Mouse (Mus musculus): ENCODE measurements around the gene Hs6st2.

Hs6st2 gene

DNA sequence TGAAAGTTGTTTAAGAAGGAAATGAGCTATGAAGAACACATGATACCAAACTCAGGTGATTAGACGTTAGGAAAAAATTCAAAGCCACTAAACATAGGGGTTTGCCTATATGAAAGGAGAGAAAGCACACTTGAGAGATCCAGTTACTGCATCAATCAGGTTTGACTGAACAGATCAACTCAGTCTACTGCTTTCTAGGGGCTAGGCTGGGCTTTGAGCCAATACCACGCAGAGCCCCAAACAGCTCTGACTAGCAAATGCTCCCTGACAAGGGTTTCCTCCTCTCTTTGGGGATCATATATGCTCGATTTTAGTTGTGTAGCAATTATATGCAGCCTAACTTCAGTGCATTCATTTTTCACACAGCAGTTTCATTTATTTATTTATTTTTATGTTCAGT is 96.2 kb downstream of the Hs6st2 start:
- no peak for DNase-seq (ENCODE audit: low spot score in 2 of 2)

DNA sequence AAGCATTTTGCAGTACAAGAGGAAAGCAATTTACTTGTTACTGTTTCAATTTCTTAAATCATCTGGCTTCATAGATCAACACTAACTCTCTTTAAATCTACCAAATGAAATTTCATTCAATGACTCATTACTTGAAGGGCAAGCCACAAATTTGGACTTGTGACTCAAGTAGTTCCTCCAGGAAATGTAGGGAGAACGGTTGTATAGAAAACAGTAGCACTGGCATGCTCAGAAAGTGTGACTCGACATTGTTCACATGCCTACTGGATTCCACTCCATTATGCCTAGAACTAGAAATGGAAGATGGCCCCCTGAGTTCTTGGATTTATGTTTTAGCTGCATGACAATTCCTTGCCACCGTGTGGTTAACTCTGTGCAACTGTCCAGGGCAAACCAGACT is 100.0 kb downstream of the Hs6st2 start:
- DNase-seq (ENCODE audit: low spot score in 2 of 2), result no peak

DNA sequence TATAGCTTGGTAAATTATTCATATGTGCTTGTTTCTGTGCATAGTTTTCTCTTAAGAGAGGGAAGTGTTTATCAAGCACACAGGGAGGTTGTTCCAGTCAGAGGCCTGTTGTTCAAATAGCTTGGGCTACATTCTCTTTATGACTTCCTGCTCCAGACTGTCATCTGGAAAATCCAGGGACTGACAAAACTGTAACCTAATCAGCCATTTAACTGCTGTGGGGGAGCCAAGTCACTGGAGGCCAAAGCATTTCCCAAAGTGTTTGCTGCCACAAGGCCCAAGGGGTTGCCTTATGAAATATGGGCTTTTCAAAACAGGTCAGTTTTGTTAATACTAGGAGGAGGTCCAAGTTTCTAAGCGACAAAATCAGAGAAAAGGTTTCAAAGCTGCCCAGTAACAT is 119.8 kb downstream of the Hs6st2 start:
- no peak for DNase-seq (ENCODE audit: low spot score in 2 of 2)

DNA sequence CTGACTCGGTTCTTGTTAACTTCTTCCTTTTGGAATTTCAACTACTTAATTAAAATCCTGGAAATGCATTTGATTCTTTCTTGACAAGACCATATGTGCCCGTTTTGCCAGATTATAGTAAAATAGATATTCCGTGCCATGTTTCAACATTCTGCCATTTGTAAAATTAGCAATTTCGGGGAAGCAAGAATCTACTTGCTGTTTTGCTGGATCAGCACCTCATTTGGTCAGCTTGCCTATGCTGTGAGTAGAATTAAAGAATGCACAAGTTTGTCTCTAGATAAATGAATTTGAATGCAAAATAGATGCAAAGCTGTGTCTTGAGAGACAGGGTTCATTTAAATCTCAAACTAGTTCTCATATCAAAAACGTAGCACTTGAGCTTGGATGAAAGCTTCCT is 142.0 kb downstream of the Hs6st2 start:
- no peak for DNase-seq (ENCODE audit: low spot score in 2 of 2)

DNA sequence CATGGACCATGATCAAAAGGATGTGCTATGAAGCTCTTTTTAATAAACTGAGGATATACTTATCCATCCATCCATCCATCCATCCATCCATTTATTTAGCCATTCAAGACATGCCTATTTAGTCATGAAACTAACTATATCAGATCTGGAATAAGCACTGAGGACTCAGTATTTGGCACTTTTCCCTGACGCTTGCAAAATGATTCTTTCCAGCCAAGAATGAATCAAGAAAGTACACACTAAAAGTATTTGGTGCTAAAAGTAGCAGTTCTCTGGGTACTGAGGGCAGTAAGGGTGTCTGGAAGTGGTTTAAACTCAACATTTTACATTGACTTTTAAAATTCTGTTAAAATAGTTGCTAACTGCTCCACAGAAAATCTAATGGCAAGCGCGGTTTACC is 144.6 kb downstream of the Hs6st2 start:
- no peak for DNase-seq (ENCODE audit: low spot score in 2 of 2)

DNA sequence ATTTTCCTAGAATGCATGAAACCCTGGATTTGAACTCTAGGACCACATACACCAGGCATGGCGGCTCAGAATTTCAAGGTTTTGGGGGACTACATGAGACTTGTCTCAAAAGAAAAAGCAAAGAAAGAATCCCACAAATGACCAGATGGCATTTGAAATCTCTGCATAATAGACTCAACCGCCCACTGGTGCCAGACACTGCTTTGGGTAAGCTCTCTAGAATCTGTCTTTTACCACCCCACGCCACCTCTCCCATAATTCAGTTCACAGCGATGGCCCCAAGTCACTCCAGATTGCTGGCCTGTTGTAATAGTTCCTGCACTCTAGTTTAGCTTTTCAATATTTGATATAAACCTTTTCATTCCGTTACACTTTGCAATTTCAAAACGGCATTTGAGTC is 146.4 kb downstream of the Hs6st2 start:
- DNase-seq (ENCODE audit: low spot score in 2 of 2), result no peak

DNA sequence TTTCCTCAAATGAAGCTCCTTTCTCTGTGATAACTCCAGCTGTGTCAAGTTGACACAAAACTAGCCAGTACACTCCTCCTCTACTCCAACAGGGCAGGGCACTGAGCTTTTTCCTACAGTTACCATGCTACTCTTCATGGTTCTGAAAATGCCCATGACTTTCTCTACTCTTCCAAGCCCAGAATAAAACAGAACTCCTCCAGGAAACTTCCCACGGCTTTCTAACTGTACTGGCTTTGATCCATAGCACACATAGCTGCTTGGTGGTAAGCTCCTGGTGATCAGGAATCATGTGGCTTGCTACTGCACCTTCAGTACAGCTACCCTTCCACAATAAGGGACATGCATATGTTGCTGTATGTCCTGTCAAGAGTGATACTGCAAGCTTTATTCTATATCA is 150.5 kb downstream of the Hs6st2 start:
- DNase-seq (ENCODE audit: low spot score in 2 of 2), result no peak

DNA sequence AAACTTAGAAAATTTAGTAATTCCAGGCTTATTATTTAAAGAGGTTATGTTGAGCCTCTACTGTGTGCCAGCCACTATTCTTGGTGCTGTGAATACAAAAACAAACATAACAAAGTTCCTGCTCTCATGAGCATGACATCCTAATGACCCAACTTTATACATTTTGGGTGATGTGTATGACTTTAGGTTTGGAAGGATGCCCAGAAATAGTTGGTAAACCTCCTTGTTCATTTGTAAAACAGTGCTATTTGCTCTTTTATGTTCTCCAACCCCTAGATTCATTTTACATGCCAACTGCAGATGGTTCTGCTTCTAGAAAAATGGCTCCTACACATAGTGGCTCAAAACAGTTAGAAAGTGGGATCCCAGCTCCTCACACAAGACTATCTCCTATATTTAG is 153.1 kb downstream of the Hs6st2 start:
- DNase-seq (ENCODE audit: low spot score in 2 of 2), result no peak

DNA sequence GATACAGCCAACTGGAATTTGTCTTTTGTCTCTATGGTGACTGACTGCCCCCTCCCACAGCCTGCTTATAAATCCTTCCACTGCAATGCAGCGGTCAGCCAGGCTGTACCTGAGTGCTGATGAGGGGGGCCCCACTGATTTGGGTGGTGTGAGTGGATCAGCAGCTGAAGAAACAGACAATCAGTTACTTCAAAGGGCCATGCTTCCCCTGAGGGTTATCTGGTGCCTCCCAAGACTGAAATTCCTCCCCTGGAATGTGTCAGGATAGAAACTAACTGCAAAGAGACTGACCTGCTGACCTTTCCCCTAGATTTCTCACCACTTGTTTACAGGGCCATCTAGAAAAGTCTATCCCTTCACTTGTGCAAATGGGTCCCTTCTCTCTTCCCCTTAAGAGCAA is 166.8 kb downstream of the Hs6st2 start:
- no peak for DNase-seq (ENCODE audit: low spot score in 2 of 2)

DNA sequence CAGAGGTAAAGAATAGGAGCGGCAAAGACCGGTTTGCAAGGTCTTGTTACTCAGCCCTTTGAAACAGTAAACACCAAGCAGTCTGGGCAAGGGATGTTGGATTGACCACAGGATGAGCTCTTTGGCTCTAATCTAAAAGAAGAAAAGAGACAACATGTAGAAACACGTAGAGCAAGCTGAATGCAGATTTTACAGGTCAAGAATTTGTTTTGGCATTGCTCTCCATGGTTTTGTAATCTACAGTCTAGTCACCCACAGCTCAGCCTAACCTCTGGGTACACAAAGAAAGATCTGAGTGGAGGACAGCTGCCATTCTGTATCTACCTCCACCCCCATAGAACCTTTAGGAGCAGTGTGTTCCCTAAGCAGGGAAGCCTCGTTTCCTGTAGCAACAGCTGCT is 175.1 kb downstream of the Hs6st2 start:
- no peak for DNase-seq (ENCODE audit: low spot score in 2 of 2)

DNA sequence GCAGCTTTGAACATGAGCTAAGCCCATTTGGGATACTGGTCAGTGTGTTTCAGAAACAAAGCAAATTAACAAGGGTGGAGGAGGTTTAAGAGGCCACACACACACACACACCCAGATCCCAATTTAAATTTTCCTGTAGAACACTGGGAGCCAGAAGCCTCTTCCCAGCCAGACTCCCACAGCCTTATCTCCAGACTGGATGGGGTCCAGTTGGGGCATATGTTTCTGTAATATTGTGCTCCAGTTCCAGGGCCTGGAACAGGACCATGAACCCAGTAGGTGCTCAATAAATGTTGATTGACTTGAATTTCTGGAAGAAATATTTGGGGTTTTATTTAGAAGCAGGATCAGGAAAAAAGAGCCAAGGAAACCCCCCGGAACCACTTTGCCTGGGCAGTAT is 176.0 kb downstream of the Hs6st2 start:
- no peak for DNase-seq (ENCODE audit: low spot score in 2 of 2)

DNA sequence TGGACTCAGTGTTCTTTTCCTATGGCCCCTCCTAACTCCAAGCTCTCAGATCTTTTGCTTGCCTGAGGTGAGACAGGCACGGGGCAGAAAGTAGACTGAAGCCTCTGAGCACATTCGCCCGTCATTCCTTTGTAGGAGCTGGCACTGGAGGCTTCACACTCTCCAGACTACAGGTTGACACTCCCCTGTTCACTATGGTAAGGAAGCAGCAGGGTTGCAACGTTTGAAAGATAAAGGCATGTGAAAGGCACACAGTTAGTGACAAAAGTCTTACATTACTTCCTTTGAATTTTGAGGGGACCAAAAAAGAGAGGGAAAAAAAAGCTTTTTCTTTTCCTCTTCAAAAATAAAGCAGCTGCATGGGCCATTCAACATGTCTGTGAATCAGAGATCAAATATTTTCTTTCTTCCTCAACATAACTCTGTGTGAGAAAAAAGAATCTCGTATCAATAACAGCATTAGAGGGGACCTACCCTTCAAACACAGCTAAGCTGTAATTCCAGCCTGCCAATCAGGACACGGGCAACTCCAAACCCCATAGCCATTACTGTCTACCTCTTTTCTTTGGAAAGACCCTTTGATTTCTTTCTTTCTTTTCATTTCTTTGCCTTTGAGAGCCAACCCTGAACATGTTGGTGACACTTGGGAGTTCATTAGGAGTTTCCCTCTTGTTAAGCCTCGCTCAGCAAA is 177.7 kb downstream of the Hs6st2 start:
- DNase-seq (ENCODE audit: low spot score in 2 of 2), result no peak

DNA sequence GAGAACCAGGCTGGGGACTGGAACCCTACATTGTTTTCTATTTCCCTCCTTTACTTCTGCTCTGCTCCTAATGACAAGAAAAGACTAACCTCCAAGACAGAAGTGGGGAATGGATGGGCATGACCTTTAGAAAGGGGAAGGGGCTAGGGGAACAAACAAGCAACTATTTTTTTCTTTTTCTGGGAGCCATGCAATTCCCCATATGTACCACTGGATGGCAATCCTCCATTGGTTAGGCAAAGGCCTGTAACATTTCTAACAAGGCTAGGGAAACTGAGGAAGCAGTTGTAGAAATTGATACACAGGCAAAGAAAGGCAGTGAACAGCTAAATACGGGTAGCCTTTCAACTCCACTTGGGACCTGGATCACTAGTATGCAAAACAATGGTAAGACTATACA is 183.8 kb downstream of the Hs6st2 start:
- DNase-seq (ENCODE audit: low spot score in 2 of 2), result no peak

DNA sequence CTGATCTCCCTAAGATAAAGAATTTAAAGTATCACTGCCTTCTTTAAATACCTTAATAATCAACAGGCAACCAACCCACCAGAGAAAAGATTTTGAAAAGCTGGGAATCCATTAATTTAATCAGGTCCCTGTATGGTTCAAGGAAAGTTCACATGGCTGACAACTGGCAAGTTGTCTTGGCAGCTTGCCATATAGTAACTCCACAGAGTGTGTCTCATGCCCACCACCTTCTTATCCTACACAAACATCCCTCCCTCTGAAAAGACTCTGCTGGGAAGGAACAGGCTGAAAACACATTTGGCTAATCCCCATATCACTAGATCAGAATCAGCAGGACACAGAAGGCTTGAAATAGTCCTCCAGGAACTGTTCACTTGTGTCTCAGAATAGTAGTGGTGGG is 193.3 kb downstream of the Hs6st2 start:
- no peak for DNase-seq (ENCODE audit: low spot score in 2 of 2)

DNA sequence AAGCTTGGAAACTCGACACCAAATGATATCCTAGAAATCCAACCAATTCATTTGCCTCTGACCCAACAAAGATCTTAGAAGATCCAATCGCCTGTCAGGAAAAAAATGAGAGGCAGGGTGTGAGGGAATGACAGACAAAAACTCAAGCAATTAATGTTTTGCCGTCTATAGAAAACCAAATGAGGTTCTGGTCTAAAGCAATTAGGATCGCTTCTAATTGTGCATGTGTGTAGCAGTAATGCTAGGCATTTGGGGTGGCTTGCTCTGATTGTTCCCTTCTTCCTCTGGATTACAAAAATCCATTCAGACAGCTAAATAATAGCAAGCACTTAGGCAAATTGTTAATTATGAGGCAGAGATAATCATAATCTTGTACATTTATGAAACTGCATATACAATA is 212.2 kb downstream of the Hs6st2 start:
- DNase-seq (ENCODE audit: low spot score in 2 of 2), result no peak

DNA sequence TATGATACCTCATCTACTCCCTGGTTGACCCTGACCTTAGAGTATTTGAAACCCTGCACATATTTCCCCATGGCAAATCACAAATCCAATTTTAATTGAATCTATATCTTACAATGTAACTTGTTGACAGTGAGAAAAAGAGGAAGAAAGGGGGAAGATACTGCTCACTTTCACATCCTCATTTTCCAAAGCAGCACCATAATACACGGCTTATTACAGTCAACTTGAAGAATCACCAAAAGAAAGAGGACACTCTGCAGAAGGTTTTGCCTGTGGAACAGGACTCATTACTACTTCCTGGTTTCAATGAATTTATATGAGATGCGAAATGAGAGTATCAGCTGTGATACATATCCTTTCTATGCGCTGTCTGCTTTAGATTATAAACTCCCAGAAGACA is 220.2 kb downstream of the Hs6st2 start:
- no peak for DNase-seq (ENCODE audit: low spot score in 2 of 2)

DNA sequence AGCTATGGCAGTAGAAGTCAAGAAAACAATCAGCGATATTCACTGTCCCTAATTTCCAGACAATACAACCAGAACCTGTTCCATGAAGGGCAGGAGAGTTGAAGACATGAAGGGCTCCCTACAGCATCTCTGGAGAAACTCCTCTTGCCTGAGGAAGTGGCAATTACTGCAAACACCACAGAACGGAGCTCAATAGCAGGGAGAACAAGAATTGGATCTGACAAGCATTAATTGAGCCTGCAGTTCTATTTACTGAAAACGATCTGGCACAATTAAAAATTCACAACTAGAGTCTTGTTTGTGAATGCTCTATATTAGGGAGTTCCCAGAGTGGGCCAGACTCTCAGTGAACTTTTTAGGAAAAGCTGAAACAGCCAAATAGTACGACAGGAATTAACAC is 238.3 kb downstream of the Hs6st2 start:
- DNase-seq (ENCODE audit: low spot score in 2 of 2), result no peak

DNA sequence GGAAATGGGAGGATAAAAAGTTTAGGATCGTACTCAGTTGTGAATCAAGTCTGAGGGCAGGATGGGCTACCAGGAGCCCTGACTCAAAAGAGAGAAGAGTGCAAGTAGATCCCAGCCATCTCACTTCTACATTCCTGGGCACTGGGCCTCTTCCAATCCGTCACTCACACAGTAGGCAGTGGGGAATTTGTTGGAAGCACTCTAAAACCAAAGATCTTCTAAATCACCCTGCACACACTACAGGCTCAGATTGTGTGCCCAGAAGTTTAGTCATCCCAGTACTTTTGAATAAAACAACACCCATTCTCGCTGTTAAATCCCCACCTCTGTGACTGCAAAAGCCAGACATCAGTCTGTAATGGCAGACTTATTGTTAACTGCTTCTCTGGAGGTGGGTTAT is 249.9 kb downstream of the Hs6st2 start:
- no peak for DNase-seq (ENCODE audit: low spot score in 2 of 2)

DNA sequence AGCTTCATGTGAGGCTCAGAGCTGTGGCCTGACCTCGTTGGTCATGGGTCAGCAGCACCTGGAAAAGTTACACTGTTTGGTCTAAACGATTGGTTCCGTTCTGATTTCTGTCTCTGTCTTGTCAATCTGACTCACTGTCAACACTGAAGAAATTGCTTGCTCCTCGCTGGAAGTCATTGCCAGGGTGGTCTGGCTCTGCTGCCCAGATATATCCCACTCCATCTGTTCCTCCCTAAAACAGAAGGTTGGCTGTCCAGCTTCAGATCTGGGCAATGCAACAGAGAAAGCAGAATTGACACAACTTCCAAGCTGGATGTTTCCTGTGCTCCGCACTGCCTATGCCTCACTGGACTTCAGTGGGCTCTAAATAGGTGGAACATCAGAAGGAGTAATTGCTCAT is 256.6 kb downstream of the Hs6st2 start:
- DNase-seq (ENCODE audit: low spot score in 2 of 2), result no peak

DNA sequence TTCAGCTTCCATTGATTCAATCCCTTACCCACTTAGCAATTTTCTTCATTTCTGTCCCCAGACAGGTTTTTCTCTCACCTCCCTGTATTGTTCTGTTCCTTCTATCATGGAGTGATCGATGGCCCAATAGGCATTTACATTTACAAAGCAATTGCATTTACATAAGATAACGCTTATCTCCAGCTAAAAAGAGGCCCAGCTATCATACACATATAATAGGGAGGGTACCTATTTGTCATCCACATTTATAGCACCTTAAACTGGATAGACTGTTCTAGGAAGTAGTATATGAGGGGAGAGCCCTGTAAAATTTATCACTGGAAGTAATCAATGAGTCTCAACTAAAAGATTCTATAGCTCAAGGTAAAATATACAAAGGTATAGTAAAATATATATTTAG is 271.4 kb downstream of the Hs6st2 start:
- no peak for DNase-seq (ENCODE audit: low spot score in 2 of 2)

DNA sequence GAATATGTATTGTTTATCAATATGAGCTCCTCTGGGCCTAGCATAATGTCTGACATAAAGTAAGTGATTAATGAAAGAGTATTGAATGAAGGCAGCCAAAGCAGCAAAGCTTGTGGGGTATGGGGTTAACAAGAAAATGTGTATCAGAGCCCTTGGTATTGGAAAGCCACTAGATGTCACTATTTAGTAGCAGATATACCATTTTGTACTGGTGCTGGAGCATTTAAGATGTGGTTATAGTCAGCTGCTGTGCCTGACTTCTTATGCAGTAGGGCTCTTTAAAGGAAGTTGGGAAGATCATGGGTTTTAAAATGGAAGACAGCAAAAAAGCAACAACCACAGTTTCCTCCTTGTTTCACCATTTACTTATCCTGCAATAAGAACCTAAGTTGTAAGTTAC is 284.2 kb downstream of the Hs6st2 start:
- no peak for DNase-seq (ENCODE audit: low spot score in 2 of 2)

DNA sequence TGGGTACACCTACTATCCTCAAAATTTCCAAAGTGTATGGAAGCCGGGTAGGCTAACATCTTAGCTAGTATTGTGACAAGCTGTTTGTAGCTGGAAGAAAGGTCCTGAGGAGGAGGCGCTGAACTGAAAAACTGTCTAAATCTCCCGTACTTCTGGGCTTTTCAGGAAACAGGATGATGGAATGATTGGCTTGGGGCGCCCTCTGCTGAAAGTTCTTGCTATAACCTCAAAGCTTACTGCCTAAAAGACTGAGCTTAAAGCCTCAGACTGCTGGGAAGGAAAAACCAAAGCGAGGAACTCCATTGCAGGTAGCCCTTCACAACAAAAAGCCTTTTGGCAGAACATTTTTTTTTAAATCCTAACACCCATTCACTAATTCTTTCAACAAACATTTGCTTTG is 307.0 kb downstream of the Hs6st2 start:
- peak; percentile 12 to 63 for DNase-seq (ENCODE audit: low spot score in 2 of 2)

DNA sequence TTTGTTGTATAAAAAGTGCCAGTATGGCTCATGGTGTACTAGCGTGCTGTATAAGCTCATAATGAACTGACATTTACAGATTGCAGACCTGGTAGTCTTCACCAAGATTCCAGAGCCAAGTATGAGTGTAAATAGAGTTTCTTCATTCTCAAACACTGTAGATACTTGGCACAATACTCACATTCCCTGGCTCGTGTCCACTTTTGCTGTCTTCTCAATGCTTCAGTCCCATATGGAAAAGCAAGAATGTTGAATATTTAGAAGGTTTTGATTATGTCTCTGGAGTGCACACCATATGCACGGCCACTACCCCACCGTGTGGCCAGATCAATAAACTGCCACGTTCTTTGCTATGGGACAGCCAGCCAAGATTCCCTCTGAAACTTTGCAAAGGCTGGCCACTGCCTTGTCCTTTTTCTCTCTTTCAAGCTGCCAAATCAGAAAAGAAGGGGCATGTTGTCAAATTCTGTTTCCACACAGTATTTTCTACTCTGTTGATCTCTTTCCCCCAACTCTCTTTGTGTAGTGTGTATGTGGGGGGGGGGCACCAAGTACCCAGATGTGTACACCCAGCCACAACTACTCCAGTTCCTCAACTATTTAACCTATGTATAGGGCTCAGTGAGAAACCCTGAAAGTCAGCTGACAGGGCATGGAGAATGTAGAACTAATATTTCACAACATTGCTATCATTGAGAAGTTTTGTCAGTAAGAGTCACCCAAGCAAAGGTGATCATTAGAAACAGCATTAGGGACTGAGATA is 309.0 kb downstream of the Hs6st2 start:
- peak; percentile 4 to 16 for DNase-seq (ENCODE audit: low spot score in 2 of 2)

DNA sequence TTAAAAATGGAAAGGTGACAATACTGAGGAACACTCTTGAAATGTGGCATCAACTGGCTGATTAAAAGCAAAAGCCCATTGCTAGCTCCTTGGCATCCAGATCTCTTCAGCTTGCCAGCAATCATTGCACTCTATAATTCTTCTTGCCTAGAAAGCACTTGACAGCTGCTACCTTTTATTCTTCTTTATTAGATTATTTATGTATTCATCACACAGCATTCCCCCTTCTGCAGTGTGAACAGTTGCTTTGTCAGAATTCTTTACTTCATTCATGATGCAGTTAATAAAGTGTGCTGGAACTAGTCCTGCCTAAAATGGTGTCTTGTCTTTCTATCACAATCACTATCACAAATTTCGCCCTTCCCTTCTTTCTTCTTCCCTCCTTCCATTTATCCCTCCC is 332.0 kb downstream of the Hs6st2 start:
- no peak for DNase-seq (ENCODE audit: low spot score in 2 of 2)

Measured in frontal cortex, postnatal 10 days (tissue).